Mouse (Mus musculus) limb, embryonic 11.5 days (tissue): ENCODE results near the gene Sipa1l3. TPM values are rescaled to one million over a fixed set of nuclear protein-coding genes. Genes with fewer than 3 reads are reported as not detected.

Experiments
- ATAC-seq: fragments of 200-750 bp; cut with Nextera tagmentation; 2 replicates; pipeline ENCODE4 v1.8.0; 2017; ENCODE audit warnings: low read depth; ENCODE audit not compliant: insufficient number of reproducible peaks, low FRiP score, low TSS enrichment
- DNase-seq: peaks from one replicate; pipeline ENCODE4 v3.0.0-alpha.2; 2015; ENCODE audit warnings: low spot score
- H3K27ac ChIP-seq: fragments of 300-500 bp; sonication (generic); replicated peaks from 2 replicates; pipeline ENCODE4 v1.5.1; 2014; ENCODE audit warnings: low read depth, mild to moderate bottlenecking, low read length
- H3K27me3 ChIP-seq: fragments of 300-500 bp; sonication (generic); 2 replicates; pipeline ENCODE4 v1.6.1; 2014; ENCODE audit warnings: mild to moderate bottlenecking, low read length, mixed read lengths; ENCODE audit not compliant: control insufficient read depth, insufficient read depth
- H3K36me3 ChIP-seq: fragments of 300-500 bp; sonication (generic); 2 replicates; pipeline ENCODE4 v1.6.1; 2014; ENCODE audit warnings: mild to moderate bottlenecking, low read length, moderate library complexity, mixed read lengths; ENCODE audit not compliant: control insufficient read depth, insufficient read depth
- H3K4me1 ChIP-seq: fragments of 300-500 bp; sonication (generic); 2 replicates; pipeline ENCODE4 v1.6.1; 2014; ENCODE audit warnings: low read length, mixed read lengths; ENCODE audit not compliant: control insufficient read depth, insufficient read depth
- H3K4me2 ChIP-seq: fragments of 300-500 bp; sonication (generic); 2 replicates; pipeline ENCODE4 v1.6.1; 2014; ENCODE audit warnings: low read depth, mild to moderate bottlenecking, moderate library complexity; ENCODE audit not compliant: severe bottlenecking
- H3K4me3 ChIP-seq: fragments of 300-500 bp; sonication (generic); 2 replicates; pipeline ENCODE4 v1.5.1; 2014; ENCODE audit warnings: low read depth, low read length
- H3K9ac ChIP-seq: fragments of 300-500 bp; sonication (generic); 2 replicates; pipeline ENCODE4 v1.6.1; 2014; ENCODE audit warnings: mild to moderate bottlenecking, low read length
- H3K9me3 ChIP-seq: fragments of 300-500 bp; sonication (generic); 2 replicates; pipeline ENCODE4 v1.6.1; 2016; ENCODE audit warnings: low read length; ENCODE audit not compliant: control insufficient read depth
- WGBS: fragments of 180-500 bp; shearing (Covaris S2); extraction: QIAGEN DNeasy Blood & Tissue Kit; methylation state at CpG from one replicate; pipeline ENCODE4 v1.1.7; 2014; 5-methylcytosine and 5-hydroxymethylcytosine counted together
- polyA plus RNA-seq: library from polyadenylated mRNA; unstranded; fragments of >200 nt; fragmentation: Nextera tagmentation; extraction: Ambion mirVana; gene quantifications from 2 replicates; pipeline ENCODE4 v1.2.1, GENCODE M21; 2014

Sipa1l3 gene
- polyA plus RNA-seq, 1 experiment from 2014 or later, result 12.1 TPM

GRCm38 (mm10) chr7:29381466-29382040 is 136.9 kb downstream of the Sipa1l3 start:
- 95% methylated on average over 7 of the region's 7 CpGs for WGBS
- Histone ChIP-seq H3K27ac (no peak overlapping the region), H3K4me3 (no peak overlapping the region), H3K27me3 (no peaks in the 10 kb centered on the region), H3K4me2 (no peak overlapping the region), H3K4me1 (no peaks in the 10 kb centered on the region; the same call in 1 of the 2 replicates), H3K9ac (no peak overlapping the region), H3K9me3 (no peaks in the 10 kb centered on the region), H3K36me3 (peaks cover 11% of the 10 kb centered on the region)
- ATAC-seq (no peak), DNase-seq (no peak)

- Histone ChIP-seq H3K9ac (no peak overlapping the region), H3K36me3 (peaks cover 4% of the 10 kb centered on the region; the same call in 1 of the 2 replicates), H3K9me3 (no peaks in the 10 kb centered on the region), H3K27ac (no peak overlapping the region), H3K4me3 (no peak overlapping the region), H3K4me2 (no peak overlapping the region), H3K4me1 (no peaks in the 10 kb centered on the region), H3K27me3 (no peaks in the 10 kb centered on the region)
- ATAC-seq, result no peak
- DNase-seq, result no peak
- WGBS, result 79% methylated on average over 6 of the region's 6 CpGs
Measured at GRCm38 (mm10) chr7:29374054-29374453, 144.4 kb downstream of the Sipa1l3 start.

- Histone ChIP-seq H3K9me3 (no peaks in the 10 kb centered on the region), H3K4me1 (0 out of 2 replicates have a peak, but pooled peaks cover 5% of the 10 kb centered on the region), H3K27me3 (no peaks in the 10 kb centered on the region), H3K27ac (no peak overlapping the region), H3K4me2 (no peak overlapping the region), H3K9ac (no peak overlapping the region), H3K4me3 (no peak overlapping the region), H3K36me3 (peaks cover 2% of the 10 kb centered on the region; the same call in 1 of the 2 replicates)
- no peak for ATAC-seq
- DNase-seq, result no peak
- WGBS, result 89% methylated on average over 5 of the region's 5 CpGs
Measured at GRCm38 (mm10) chr7:29372123-29372522, 146.3 kb downstream of the Sipa1l3 start.

- DNase-seq (no peak), ATAC-seq (no peak)
- Histone ChIP-seq H3K9me3 (no peaks in the 10 kb centered on the region), H3K9ac (no peak overlapping the region), H3K27me3 (no peaks in the 10 kb centered on the region), H3K36me3 (peaks cover 5% of the 10 kb centered on the region), H3K27ac (no peak overlapping the region), H3K4me2 (no peak overlapping the region), H3K4me1 (0 out of 2 replicates have a peak, but pooled peaks cover 5% of the 10 kb centered on the region), H3K4me3 (no peak overlapping the region)
- WGBS, result 72% methylated on average over 6 of the region's 6 CpGs
Measured at GRCm38 (mm10) chr7:29370031-29370430, 148.4 kb downstream of the Sipa1l3 start.

GRCm38 (mm10) chr7:29368004-29368320 is 150.5 kb downstream of the Sipa1l3 start:
- no peak for DNase-seq
- Histone ChIP-seq H3K36me3 (peaks cover 5% of the 10 kb centered on the region), H3K9ac (no peak overlapping the region), H3K4me3 (no peak overlapping the region), H3K27me3 (no peaks in the 10 kb centered on the region), H3K4me1 (0 out of 2 replicates have a peak, but pooled peaks cover 5% of the 10 kb centered on the region), H3K27ac (no peak overlapping the region), H3K4me2 (no peak overlapping the region), H3K9me3 (no peaks in the 10 kb centered on the region)
- 42% methylated on average over 5 of the region's 5 CpGs for WGBS
- no peak for ATAC-seq

GRCm38 (mm10) chr7:29367166-29368003 is 151.1 kb downstream of the Sipa1l3 start:
- ATAC-seq (no peak), DNase-seq (no peak)
- Histone ChIP-seq H3K36me3 (peaks cover 4% of the 10 kb centered on the region), H3K9me3 (no peaks in the 10 kb centered on the region), H3K4me2 (no peak overlapping the region), H3K9ac (no peak overlapping the region), H3K4me3 (no peak overlapping the region), H3K27ac (no peak overlapping the region), H3K4me1 (0 out of 2 replicates have a peak, but pooled peaks cover 5% of the 10 kb centered on the region), H3K27me3 (no peaks in the 10 kb centered on the region)
- 79% methylated on average over 13 of the region's 13 CpGs for WGBS

- Histone ChIP-seq H3K9me3 (no peaks in the 10 kb centered on the region), H3K4me2 (no peak overlapping the region), H3K27ac (no peak overlapping the region), H3K9ac (no peak overlapping the region), H3K4me3 (no peak overlapping the region), H3K36me3 (peaks cover 6% of the 10 kb centered on the region; the same call in 1 of the 2 replicates), H3K4me1 (0 out of 2 replicates have a peak, but pooled peaks cover 5% of the 10 kb centered on the region), H3K27me3 (no peaks in the 10 kb centered on the region)
- WGBS, result 23% methylated on average over 4 of the region's 4 CpGs
- ATAC-seq (no peak), DNase-seq (peak; percentile 66)
Measured at GRCm38 (mm10) chr7:29364052-29364451, 154.4 kb downstream of the Sipa1l3 start.

- Histone ChIP-seq H3K27me3 (no peaks in the 10 kb centered on the region), H3K36me3 (peaks cover 6% of the 10 kb centered on the region; the same call in 1 of the 2 replicates), H3K4me2 (no peak overlapping the region), H3K27ac (no peak overlapping the region), H3K4me3 (no peak overlapping the region), H3K4me1 (no peaks in the 10 kb centered on the region), H3K9me3 (no peaks in the 10 kb centered on the region), H3K9ac (no peak overlapping the region)
- 94% methylated on average over 13 of the region's 13 CpGs for WGBS
- no peak for DNase-seq
- no peak for ATAC-seq
Measured at GRCm38 (mm10) chr7:29361497-29361896, 156.9 kb downstream of the Sipa1l3 start.
